Mouse (Mus musculus) frontal cortex, postnatal 25 days (tissue): Measurements from ENCODE around the gene Arhgap27.

Source experiments
- DNase-seq, 2 experiments: peaks; one replicate each; pipeline ENCODE4 v3.0.0; 2022; ENCODE audit warnings: low spot score in 2 of 2

Arhgap27 gene

GRCm38 (mm10) chr11:103356938-103357670 is 6.4 kb downstream of the Arhgap27 start:
- no peak for DNase-seq

- no peak for DNase-seq
Measured at GRCm38 (mm10) chr11:103356032-103356571, 7.4 kb downstream of the Arhgap27 start.

- DNase-seq, result no peak
Measured at GRCm38 (mm10) chr11:103355251-103355650, 8.2 kb downstream of the Arhgap27 start.

GRCm38 (mm10) chr11:103354033-103354432 is 9.5 kb downstream of the Arhgap27 start:
- no peak for DNase-seq

GRCm38 (mm10) chr11:103352239-103352814 is 11.2 kb downstream of the Arhgap27 start:
- no peak for DNase-seq

GRCm38 (mm10) chr11:103350711-103351315 is 12.7 kb downstream of the Arhgap27 start:
- no peak for DNase-seq

- DNase-seq, result no peak
Measured at GRCm38 (mm10) chr11:103349699-103350098, 13.8 kb downstream of the Arhgap27 start.

- DNase-seq, result no peak
Measured at GRCm38 (mm10) chr11:103346657-103347056, 16.8 kb downstream of the Arhgap27 start.

GRCm38 (mm10) chr11:103346236-103346635 is 17.3 kb downstream of the Arhgap27 start:
- no peak for DNase-seq

- DNase-seq, result no peak
Measured at GRCm38 (mm10) chr11:103345408-103346091, 17.9 kb downstream of the Arhgap27 start.

- DNase-seq, result no peak
Measured at GRCm38 (mm10) chr11:103344494-103345332, 18.8 kb downstream of the Arhgap27 start.

GRCm38 (mm10) chr11:103343881-103344280 is 19.6 kb downstream of the Arhgap27 start:
- no peak for DNase-seq

GRCm38 (mm10) chr11:103343063-103343462 is 20.4 kb downstream of the Arhgap27 start:
- DNase-seq, result no peak

GRCm38 (mm10) chr11:103340677-103341076 is 22.8 kb downstream of the Arhgap27 start:
- no peak for DNase-seq

- no peak for DNase-seq
Measured at GRCm38 (mm10) chr11:103340130-103340529, 23.4 kb downstream of the Arhgap27 start.

GRCm38 (mm10) chr11:103339414-103340119 is 23.9 kb downstream of the Arhgap27 start:
- DNase-seq, result no peak

GRCm38 (mm10) chr11:103338671-103339070 is 24.8 kb downstream of the Arhgap27 start:
- no peak for DNase-seq

- no peak for DNase-seq
Measured at GRCm38 (mm10) chr11:103338119-103338518, 25.4 kb downstream of the Arhgap27 start.

GRCm38 (mm10) chr11:103337180-103337579 is 26.3 kb downstream of the Arhgap27 start:
- DNase-seq, result no peak

- no peak for DNase-seq
Measured at GRCm38 (mm10) chr11:103335561-103335960, 27.9 kb downstream of the Arhgap27 start.

- DNase-seq, result no peak
Measured at GRCm38 (mm10) chr11:103334925-103335324, 28.6 kb downstream of the Arhgap27 start.
